Mouse (Mus musculus): ENCODE results near the gene Mpo. TPM values are rescaled to one million over a fixed set of nuclear protein-coding genes. Genes with fewer than 3 reads are reported as not detected.

The Mpo gene
- polyA plus RNA-seq, 1 experiment from 2014 or later, result 3.6 TPM

GRCm38 (mm10) chr11:87841436-87841835, 48.1 kb downstream of the Mpo start:
- DNase-seq (ENCODE audit: low spot score), result peak; percentile 41
- Histone ChIP-seq H3K27me3 (ENCODE audit: control insufficient read depth, insufficient read depth, low read length) (no peaks in the 10 kb centered on the region), H3K36me3 (ENCODE audit: control insufficient read depth, insufficient read depth, low read length) (no peaks in the 10 kb centered on the region), H3K9ac (ENCODE audit: low read length) (no peak overlapping the region), H3K4me1 (replicated peaks; ENCODE audit: control insufficient read depth, insufficient read depth, low read length) (no peaks in the 10 kb centered on the region), H3K4me2 (ENCODE audit: low read depth, low read length, severe bottlenecking) (no peak overlapping the region), H3K27ac (ENCODE audit: low read depth, low read length) (no peak overlapping the region), H3K9me3 (ENCODE audit: control insufficient read depth, low read length) (no peaks in the 10 kb centered on the region), H3K4me3 (ENCODE audit: low read depth, low read length) (no peak overlapping the region)
- ATAC-seq (replicated peaks; ENCODE audit: low FRiP score), result no peak
- WGBS, result 85% methylated on average over 3 of the region's 3 CpGs

GRCm38 (mm10) chr11:87846968-87847600, 53.7 kb downstream of the Mpo start:
- WGBS, result 87% methylated on average over 12 of the region's 12 CpGs

GRCm38 (mm10) chr11:87847884-87848283, 54.5 kb downstream of the Mpo start:
- Histone ChIP-seq H3K4me1 (replicated peaks; ENCODE audit: control insufficient read depth, insufficient read depth, low read length) (no peaks in the 10 kb centered on the region), H3K9ac (ENCODE audit: low read length) (no peak overlapping the region), H3K4me3 (ENCODE audit: low read depth, low read length) (no peak overlapping the region), H3K9me3 (ENCODE audit: control insufficient read depth, low read length) (no peaks in the 10 kb centered on the region), H3K4me2 (ENCODE audit: low read depth, low read length, severe bottlenecking) (no peak overlapping the region), H3K27ac (ENCODE audit: low read depth, low read length) (no peak overlapping the region), H3K36me3 (ENCODE audit: control insufficient read depth, insufficient read depth, low read length) (no peaks in the 10 kb centered on the region), H3K27me3 (ENCODE audit: control insufficient read depth, insufficient read depth, low read length) (no peaks in the 10 kb centered on the region)
- no peak for ATAC-seq (replicated peaks; ENCODE audit: low FRiP score)
- WGBS, result 84% methylated on average over 6 of the region's 6 CpGs
- DNase-seq (ENCODE audit: low spot score), result no peak

More at GRCm38 (mm10) chr11:87846968-87847600, 53.7 kb downstream of the Mpo start:
- H3K27ac ChIP-seq (ENCODE audit: low read depth, low read length), result no peak overlapping the region
- no peaks in the 10 kb centered on the region for H3K36me3 ChIP-seq (ENCODE audit: control insufficient read depth, insufficient read depth, low read length)
- H3K9ac ChIP-seq (ENCODE audit: low read length), result no peak overlapping the region
- no peaks in the 10 kb centered on the region for H3K27me3 ChIP-seq (ENCODE audit: control insufficient read depth, insufficient read depth, low read length)
- no peaks in the 10 kb centered on the region for H3K4me1 ChIP-seq (replicated peaks; ENCODE audit: control insufficient read depth, insufficient read depth, low read length)
- no peak overlapping the region for H3K4me3 ChIP-seq (ENCODE audit: low read depth, low read length)
- H3K9me3 ChIP-seq (ENCODE audit: control insufficient read depth, low read length), result no peaks in the 10 kb centered on the region
- H3K4me2 ChIP-seq (ENCODE audit: low read depth, low read length, severe bottlenecking), result no peak overlapping the region
- no peak for ATAC-seq (replicated peaks; ENCODE audit: low FRiP score)
- no peak for DNase-seq (ENCODE audit: low spot score)

- Histone ChIP-seq H3K4me1 (replicated peaks; ENCODE audit: control insufficient read depth, insufficient read depth, low read length) (no peaks in the 10 kb centered on the region), H3K36me3 (ENCODE audit: control insufficient read depth, insufficient read depth, low read length) (no peaks in the 10 kb centered on the region), H3K27ac (ENCODE audit: low read depth, low read length) (no peak within 1 kb of the TSS), H3K27me3 (ENCODE audit: control insufficient read depth, insufficient read depth, low read length) (no peaks in the 10 kb centered on the region), H3K4me2 (ENCODE audit: low read depth, low read length, severe bottlenecking) (peak within 1 kb of the TSS; percentile 66), H3K9me3 (ENCODE audit: control insufficient read depth, low read length) (no peaks in the 10 kb centered on the region), H3K9ac (ENCODE audit: low read length) (peak within 1 kb of the TSS; percentile 62), H3K4me3 (ENCODE audit: low read depth, low read length) (peak within 1 kb of the TSS; percentile 53)
- 4% methylated on average over 40 of the region's 40 CpGs for WGBS
- DNase-seq (ENCODE audit: low spot score) (peak; percentile 96), ATAC-seq (replicated peaks; ENCODE audit: low FRiP score) (peak; percentile 94)
These were observed 59.6 kb downstream of the Mpo start, which contains the start of gene Mks1 for GRCm38 (mm10) chr11:87852690-87853596. Gene Mks1, plus strand, starts transcription at chr11:87853215.

GRCm38 (mm10) chr11:87853597-87853954, 60.2 kb downstream of the Mpo start:
- Histone ChIP-seq H3K27me3 (ENCODE audit: control insufficient read depth, insufficient read depth, low read length) (no peaks in the 10 kb centered on the region), H3K27ac (ENCODE audit: low read depth, low read length) (no peak overlapping the region), H3K4me1 (replicated peaks; ENCODE audit: control insufficient read depth, insufficient read depth, low read length) (no peaks in the 10 kb centered on the region), H3K36me3 (ENCODE audit: control insufficient read depth, insufficient read depth, low read length) (no peaks in the 10 kb centered on the region), H3K9me3 (ENCODE audit: control insufficient read depth, low read length) (no peaks in the 10 kb centered on the region), H3K4me3 (ENCODE audit: low read depth, low read length) (peak overlapping the region; percentile 53), H3K4me2 (ENCODE audit: low read depth, low read length, severe bottlenecking) (peak overlapping the region; percentile 66), H3K9ac (ENCODE audit: low read length) (peak overlapping the region; percentile 62)
- WGBS, result 36% methylated on average over 8 of the region's 8 CpGs
- DNase-seq (ENCODE audit: low spot score) (no peak), ATAC-seq (replicated peaks; ENCODE audit: low FRiP score) (no peak)

MicroRNA genes within 50 kb of the gene (microRNA counts, 519-probe panel; counts per million panel counts)
- microRNA mmu-miR-142-3p (4,939 counts per million, percentile 52 among the panel's probes with 10 or more counts), microRNA mmu-miR-142-5p (31.2 counts per million)

Small RNA genes lying within 50 kb of the gene (microRNA-seq; reads per million reads assigned to microRNA genes)
- gene Mir142 (ENCODE audit: insufficient number of aligned reads) (not detected), gene Mir142b (ENCODE audit: insufficient number of aligned reads) (not detected)

Other genes with a start within 250 kb of the Mpo start
- gene Gm11492, start 226.9 kb upstream of the Mpo start, polyA plus RNA-seq (2014; fragmentation: Nextera tagmentation; extraction: Ambion mirVana), result not detected in 2 replicates
- gene Sept4, start 224.7 kb upstream of the Mpo start, polyA plus RNA-seq (2014; fragmentation: Nextera tagmentation; extraction: Ambion mirVana), result 8.0 and 8.8 TPM in 2 replicates
- gene Mtmr4, start 201.4 kb upstream of the Mpo start, polyA plus RNA-seq (2014; fragmentation: Nextera tagmentation; extraction: Ambion mirVana), result 72.2 and 75.6 TPM in 2 replicates
- 0.37 and 0.52 TPM in 2 replicates for gene Hsf5, start 176.4 kb upstream of the Mpo start, polyA plus RNA-seq (2014; fragmentation: Nextera tagmentation; extraction: Ambion mirVana)
- 1.5 and 1.9 TPM in 2 replicates for gene Rnf43, start 130.9 kb upstream of the Mpo start, polyA plus RNA-seq (2014; fragmentation: Nextera tagmentation; extraction: Ambion mirVana)
- 132 and 133 TPM in 2 replicates for gene Supt4a, start 56.0 kb upstream of the Mpo start, polyA plus RNA-seq (2014; fragmentation: Nextera tagmentation; extraction: Ambion mirVana)
- gene Tspoap1, start 33.0 kb upstream of the Mpo start, polyA plus RNA-seq (2014; fragmentation: Nextera tagmentation; extraction: Ambion mirVana), result 18.8 and 19.9 TPM in 2 replicates
- 0.28 and 1.0 TPM in 2 replicates for gene Lpo, start 34.7 kb downstream of the Mpo start, polyA plus RNA-seq (2014; fragmentation: Nextera tagmentation; extraction: Ambion mirVana)
- 15.6 and 17.2 TPM in 2 replicates for gene Mks1, start 59.6 kb downstream of the Mpo start, polyA plus RNA-seq (2014; fragmentation: Nextera tagmentation; extraction: Ambion mirVana)
- 0.07 TPM in 1 of 2 replicates, not detected in the other for gene Epx, start 82.0 kb downstream of the Mpo start, polyA plus RNA-seq (2014; fragmentation: Nextera tagmentation; extraction: Ambion mirVana)
- gene Olfr462, start 98.7 kb downstream of the Mpo start, polyA plus RNA-seq (2014; fragmentation: Nextera tagmentation; extraction: Ambion mirVana), result not detected in 2 replicates
- gene Olfr463, start 103.8 kb downstream of the Mpo start, polyA plus RNA-seq (2014; fragmentation: Nextera tagmentation; extraction: Ambion mirVana), result not detected in 2 replicates
- not detected in 2 replicates for gene Olfr464, start 127.4 kb downstream of the Mpo start, polyA plus RNA-seq (2014; fragmentation: Nextera tagmentation; extraction: Ambion mirVana)
- gene Dynll2, start 194.0 kb downstream of the Mpo start, polyA plus RNA-seq (2014; fragmentation: Nextera tagmentation; extraction: Ambion mirVana), result 19.1 and 21.3 TPM in 2 replicates

Data from forebrain, embryonic 11.5 days (tissue).